Comparison of ENCODE assay signal across 28 mouse cellular contexts in genomic region chr5:119641714-119642113, GRCm38 (mm10). TPM values are rescaled to one million over a fixed set of nuclear protein-coding genes. Genes with fewer than 3 reads are reported as not detected.
DNase-seq lines count a peak whose midpoint lies in the region; ATAC-seq lines count a peak whose summit lies in the region.
"Had no signal": no experiment of that assay in that cellular context is flagged by ENCODE, and none has a peak within 500 bp of the region (broad histone marks: within the 10 kb centered on the region; RNA-seq: fewer than 3 reads in every experiment).

No protein-coding gene starts in this region.

- peaks cover 7% of the 10 kb centered on the region; the same call in 1 of the 2 replicates for H3K27me3 ChIP-seq in embryonic facial prominence, embryonic 13.5 days
- peaks cover 82% of the 10 kb centered on the region for H3K27me3 ChIP-seq in embryonic facial prominence, embryonic 10.5 days (replicated peaks; ENCODE audit: low read depth, poor library complexity, severe bottlenecking)
- H3K27me3 ChIP-seq in neural tube, embryonic 11.5 days (ENCODE audit: control insufficient read depth, insufficient read depth, low read length): no peaks in the 10 kb centered on the region
- H3K27me3 ChIP-seq: CH12.LX had no signal

- H3K9ac ChIP-seq in embryonic facial prominence, embryonic 13.5 days: no peak overlapping the region
- no peak overlapping the region for H3K9ac ChIP-seq in neural tube, embryonic 11.5 days (ENCODE audit: low read length)
- H3K9ac ChIP-seq: forebrain, embryonic 15.5 days; heart, embryonic 13.5 days; hindbrain, embryonic 13.5 days; liver, embryonic 12.5 days; midbrain, embryonic 13.5 days; neural tube, embryonic 12.5 days had no signal

- no peak for ATAC-seq in embryonic facial prominence, embryonic 13.5 days (ENCODE audit: insufficient number of reproducible peaks, insufficient read depth, low FRiP score, low TSS enrichment, low read depth)
- ATAC-seq in neural tube, embryonic 11.5 days (ENCODE audit: insufficient read depth, low FRiP score, low TSS enrichment): no peak
- ATAC-seq: forebrain, embryonic 15.5 days; inflammation-experienced regulatory T-cells, adult 6 months; liver, embryonic 12.5 days; midbrain, embryonic 13.5 days had no signal

- 0 out of 2 replicates have a peak overlapping the region, but pooled peaks have one; percentile 1 for H3K27ac ChIP-seq in embryonic facial prominence, embryonic 13.5 days
- no peak overlapping the region for H3K27ac ChIP-seq in embryonic facial prominence, embryonic 10.5 days (replicated peaks)
- H3K27ac ChIP-seq in neural tube, embryonic 11.5 days (ENCODE audit: low read depth, low read length): peak overlapping the region; percentile 31; the same call in 1 of the 2 replicates
- H3K27ac ChIP-seq: forebrain, embryonic 15.5 days; heart, embryonic 13.5 days; left cerebral cortex, adult 2 months; liver, embryonic 12.5 days; midbrain, embryonic 13.5 days; neural tube, embryonic 12.5 days had no signal

- no peak overlapping the region for H3K4me3 ChIP-seq in embryonic facial prominence, embryonic 13.5 days
- H3K4me3 ChIP-seq in embryonic facial prominence, embryonic 10.5 days: no peak overlapping the region
- H3K4me3 ChIP-seq in neural tube, embryonic 11.5 days (ENCODE audit: low read depth, low read length): no peak overlapping the region
- H3K4me3 ChIP-seq: forebrain, embryonic 15.5 days; heart, embryonic 13.5 days; hindbrain, embryonic 13.5 days; left cerebral cortex, adult 2 months; liver, embryonic 12.5 days; midbrain, embryonic 13.5 days; neural tube, embryonic 12.5 days had no signal

- H3K4me1 ChIP-seq in embryonic facial prominence, embryonic 13.5 days: peaks cover 20% of the 10 kb centered on the region
- H3K4me1 ChIP-seq in embryonic facial prominence, embryonic 10.5 days: peaks cover 19% of the 10 kb centered on the region
- peaks cover 14% of the 10 kb centered on the region for H3K4me1 ChIP-seq in neural tube, embryonic 11.5 days (ENCODE audit: control insufficient read depth, insufficient read depth, low read length)
- H3K4me1 ChIP-seq: forebrain, embryonic 15.5 days; midbrain, embryonic 13.5 days had no signal

- no peak for DNase-seq in embryonic facial prominence, embryonic 10.5 days (ENCODE audit: low spot score)
- peak; percentile 32 for DNase-seq in kidney, postnatal 10 days
- DNase-seq in kidney, postnatal 25 days: no peak
- DNase-seq in embryo, embryonic 10.5 days (ENCODE audit: low spot score): peak; percentile 70
- DNase-seq in neural tube, embryonic 11.5 days (ENCODE audit: low spot score): no peak
- no peak for DNase-seq in left cerebral cortex, postnatal 4 days
- DNase-seq: adrenal gland, postnatal 25 days; B cell, adult 2 months; cerebellum, adult 11 months; cerebellum, adult 9-11 months; gastrocnemius, postnatal 25 days; heart, adult 18-20 months; heart, postnatal 14 days; kidney, adult 18-20 months; lung, adult 2 months had no signal

- no peaks in the 10 kb centered on the region for H3K36me3 ChIP-seq in embryonic facial prominence, embryonic 13.5 days
- H3K36me3 ChIP-seq in embryonic facial prominence, embryonic 10.5 days (replicated peaks): no peaks in the 10 kb centered on the region
- H3K36me3 ChIP-seq in neural tube, embryonic 11.5 days (ENCODE audit: control insufficient read depth, insufficient read depth, low read length): no peaks in the 10 kb centered on the region
- H3K36me3 ChIP-seq: forebrain, embryonic 15.5 days; heart, embryonic 13.5 days; hindbrain, embryonic 13.5 days; liver, embryonic 12.5 days; midbrain, embryonic 13.5 days; neural tube, embryonic 12.5 days had no signal

- H3K4me2 ChIP-seq in embryonic facial prominence, embryonic 13.5 days: no peak overlapping the region
- H3K4me2 ChIP-seq in neural tube, embryonic 11.5 days (ENCODE audit: low read depth): no peak overlapping the region
- H3K4me2 ChIP-seq: forebrain, embryonic 15.5 days; heart, embryonic 13.5 days; hindbrain, embryonic 13.5 days; liver, embryonic 12.5 days; midbrain, embryonic 13.5 days; neural tube, embryonic 12.5 days had no signal

- intact Hi-C loops in left cerebral cortex, postnatal 4 days (cut with DNase I): no loop called here

- H3K9me3 ChIP-seq in embryonic facial prominence, embryonic 13.5 days: no peaks in the 10 kb centered on the region
- H3K9me3 ChIP-seq in embryonic facial prominence, embryonic 10.5 days: no peaks in the 10 kb centered on the region
- no peaks in the 10 kb centered on the region for H3K9me3 ChIP-seq in neural tube, embryonic 11.5 days (ENCODE audit: control insufficient read depth, low read length)
- H3K9me3 ChIP-seq: forebrain, embryonic 15.5 days; heart, embryonic 13.5 days; hindbrain, embryonic 13.5 days; liver, embryonic 12.5 days; midbrain, embryonic 13.5 days; neural tube, embryonic 12.5 days had no signal

- 33% methylated on average over 3 of the region's 3 CpGs for WGBS in embryonic facial prominence, embryonic 13.5 days
- 33% methylated on average over 3 of the region's 3 CpGs for WGBS in embryonic facial prominence, embryonic 10.5 days
- WGBS in neural tube, embryonic 11.5 days: 3% methylated on average over 3 of the region's 3 CpGs

RNA-seq across cellular contexts. Expression of gene Tbx3, which starts 28.8 kb away (rescaled TPM):
- polyA plus RNA-seq in embryonic facial prominence, embryonic 13.5 days (2015; fragmentation: Nextera tagmentation; extraction: Ambion mirVana): 63.4 and 67.0 TPM in 2 replicates
- 58.3 and 64.8 TPM in 2 replicates for polyA plus RNA-seq in embryonic facial prominence, embryonic 10.5 days (2016; fragmentation: Nextera tagmentation; extraction: Ambion mirVana)
- polyA plus RNA-seq in neural tube, embryonic 11.5 days (2014; fragmentation: Nextera tagmentation; extraction: Ambion mirVana): 10.5 and 15.5 TPM in 2 replicates
- 1 to 10 TPM; 3.7 to 4.4 TPM for total RNA-seq in left cerebral cortex, postnatal 4 days (2021)
- total RNA-seq: CH12.LX; megakaryocyte, adult 5-6 weeks; MEL; monocyte, adult 5-6 weeks had no signal

Comparison
In these comparisons a context has a peak if more than half of its experiments do, and no peak if none do; other contexts are left out.
1. DNase-seq: peak in kidney, postnatal 10 days (single experiment) and embryo, embryonic 10.5 days (single experiment); none in embryonic facial prominence, embryonic 10.5 days (single experiment), kidney, postnatal 25 days (0 of 2), neural tube, embryonic 11.5 days (single experiment) and left cerebral cortex, postnatal 4 days (single experiment).